In the genomic region with DNA sequence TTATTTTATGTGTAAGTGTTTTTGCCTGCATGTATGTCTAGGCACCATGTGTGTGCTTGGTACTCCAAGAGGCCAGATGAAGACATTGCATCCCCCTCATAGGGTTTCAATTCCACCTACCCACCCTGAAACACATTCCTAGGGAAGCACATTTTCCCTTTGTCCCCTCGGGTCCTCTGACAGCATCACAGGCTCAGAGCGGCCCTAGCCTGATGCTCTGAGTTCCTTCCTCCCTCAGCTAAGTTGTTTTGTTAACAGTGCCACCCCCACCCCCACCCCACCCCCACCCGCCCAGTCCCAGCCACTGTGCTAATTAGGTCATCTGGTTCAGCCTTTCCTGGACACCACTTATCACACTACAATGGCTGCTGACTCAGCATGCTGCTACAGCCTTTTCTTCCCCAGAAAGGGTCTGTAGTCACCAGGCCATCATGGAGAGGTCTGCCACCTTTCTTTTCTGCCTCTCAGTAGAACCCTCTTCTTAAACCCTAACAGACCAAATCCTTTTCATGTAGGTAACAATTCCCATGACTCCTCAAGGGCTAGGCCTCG, we compare ENCODE assay signal across 24 mouse cellular contexts. TPM values are rescaled to one million over a fixed set of nuclear protein-coding genes. Genes with fewer than 3 reads are reported as not detected.
DNase-seq lines count a peak whose midpoint lies in the region; ATAC-seq and TF ChIP-seq lines count a peak whose summit lies in the region.
"Had no signal": no experiment of that assay in that cellular context is flagged by ENCODE, and none has a peak within 500 bp of the region (broad histone marks: within the 10 kb centered on the region; RNA-seq: fewer than 3 reads in every experiment).

No protein-coding gene starts in this region.

- H3K4me1 ChIP-seq in heart, embryonic 13.5 days = peaks cover 4% of the 10 kb centered on the region; the same call in 1 of the 2 replicates
- no peaks in the 10 kb centered on the region for H3K4me1 ChIP-seq in stomach, embryonic 16.5 days (ENCODE audit: control insufficient read depth, insufficient read depth, low read length)
- H3K4me1 ChIP-seq in stomach, postnatal 0 days (replicated peaks; ENCODE audit: control insufficient read depth, insufficient read depth) = no peaks in the 10 kb centered on the region
- H3K4me1 ChIP-seq: limb, embryonic 15.5 days; liver, embryonic 15.5 days; stomach, embryonic 15.5 days had no signal

- peaks cover 11% of the 10 kb centered on the region; the same call in 1 of the 2 replicates for H3K27me3 ChIP-seq in heart, embryonic 13.5 days (replicated peaks)
- no peaks in the 10 kb centered on the region for H3K27me3 ChIP-seq in stomach, embryonic 16.5 days (ENCODE audit: control insufficient read depth, insufficient read depth, low read length)
- no peaks in the 10 kb centered on the region for H3K27me3 ChIP-seq in stomach, postnatal 0 days (ENCODE audit: control insufficient read depth, insufficient read depth, low read length)
- H3K27me3 ChIP-seq: forebrain, embryonic 13.5 days; limb, embryonic 15.5 days; neural tube, embryonic 15.5 days; stomach, embryonic 15.5 days had no signal

- 41% methylated on average over 4 of the region's 4 CpGs for WGBS in heart, embryonic 13.5 days
- 62% methylated on average over 4 of the region's 4 CpGs for WGBS in stomach, embryonic 16.5 days
- 58% methylated on average over 4 of the region's 4 CpGs for WGBS in stomach, postnatal 0 days

- H3K36me3 ChIP-seq in heart, embryonic 13.5 days = no peaks in the 10 kb centered on the region
- no peaks in the 10 kb centered on the region for H3K36me3 ChIP-seq in stomach, embryonic 16.5 days (ENCODE audit: control insufficient read depth, insufficient read depth, low read length)
- no peaks in the 10 kb centered on the region for H3K36me3 ChIP-seq in stomach, postnatal 0 days (ENCODE audit: control insufficient read depth, insufficient read depth, low read length)
- H3K36me3 ChIP-seq: hindbrain, embryonic 10.5 days; limb, embryonic 15.5 days; liver, embryonic 15.5 days; neural tube, embryonic 15.5 days; stomach, embryonic 15.5 days had no signal

- H3K4me2 ChIP-seq in heart, embryonic 13.5 days = no peak overlapping the region
- no peak overlapping the region for H3K4me2 ChIP-seq in stomach, embryonic 16.5 days (ENCODE audit: low read depth, low read length)
- no peak overlapping the region for H3K4me2 ChIP-seq in stomach, postnatal 0 days (replicated peaks; ENCODE audit: low read depth)
- H3K4me2 ChIP-seq: forebrain, embryonic 13.5 days; limb, embryonic 15.5 days; liver, embryonic 15.5 days; neural tube, embryonic 15.5 days; stomach, embryonic 15.5 days had no signal

- TF ChIP-seq EP300 in stomach, postnatal 0 days (optimal IDR thresholded peaks at IDR 0.05) = no peak

- no peak for ATAC-seq in heart, embryonic 13.5 days (ENCODE audit: extremely low read depth, insufficient number of reproducible peaks, low FRiP score, low TSS enrichment)
- peak; percentile 24; the same call in 1 of the 2 replicates for ATAC-seq in stomach, embryonic 16.5 days (ENCODE audit: insufficient read depth, low FRiP score)
- no peak for ATAC-seq in stomach, postnatal 0 days (ENCODE audit: low FRiP score, low TSS enrichment)
- ATAC-seq: CD4-positive, CD25-positive, alpha-beta regulatory T cell, adult 4 months; forebrain, embryonic 13.5 days; midbrain, embryonic 16.5 days had no signal

- H3K9ac ChIP-seq in heart, embryonic 13.5 days = no peak overlapping the region
- H3K9ac ChIP-seq in stomach, embryonic 16.5 days (ENCODE audit: low read length) = no peak overlapping the region
- H3K9ac ChIP-seq in stomach, postnatal 0 days (ENCODE audit: low read length) = no peak overlapping the region
- H3K9ac ChIP-seq: forebrain, embryonic 13.5 days; limb, embryonic 15.5 days; liver, embryonic 15.5 days; neural tube, embryonic 15.5 days; stomach, embryonic 15.5 days had no signal

- no peaks in the 10 kb centered on the region for H3K9me3 ChIP-seq in heart, embryonic 13.5 days
- H3K9me3 ChIP-seq in stomach, embryonic 16.5 days (replicated peaks; ENCODE audit: control insufficient read depth, low read length) = no peaks in the 10 kb centered on the region
- H3K9me3 ChIP-seq in stomach, postnatal 0 days (ENCODE audit: control insufficient read depth, low read length) = no peaks in the 10 kb centered on the region
- H3K9me3 ChIP-seq: forebrain, embryonic 13.5 days; hindbrain, embryonic 10.5 days; limb, embryonic 15.5 days; liver, embryonic 15.5 days; neural tube, embryonic 15.5 days; stomach, embryonic 15.5 days had no signal

- peak overlapping the region; percentile 80 for H3K27ac ChIP-seq in heart, embryonic 13.5 days (replicated peaks)
- H3K27ac ChIP-seq in stomach, embryonic 16.5 days (ENCODE audit: low read length) = no peak overlapping the region
- H3K27ac ChIP-seq in stomach, postnatal 0 days (replicated peaks) = no peak overlapping the region
- H3K27ac ChIP-seq: forebrain, embryonic 13.5 days; hindbrain, embryonic 10.5 days; limb, embryonic 15.5 days; liver, embryonic 15.5 days; neural tube, embryonic 15.5 days; stomach, embryonic 15.5 days had no signal

- peak; percentile 10 for DNase-seq in embryo, embryonic 10.5 days (ENCODE audit: low spot score)
- DNase-seq in embryo, embryonic 9.5 days (ENCODE audit: extremely low spot score) = no peak
- no peak for DNase-seq in heart, adult 8-10 months (ENCODE audit: low spot score)
- no peak for DNase-seq in stomach, postnatal 0 days (ENCODE audit: low spot score)
- DNase-seq in retina, postnatal 1 day = peak; percentile 67
- no peak for DNase-seq in kidney, postnatal 25 days
- DNase-seq: adrenal gland, postnatal 36 days; cerebellum, adult 2 months; gastrocnemius, postnatal 25 days; kidney, adult 11 months; kidney, postnatal 14 days; lung, postnatal 10 days; right cerebral cortex, postnatal 25 days had no signal

- no peak overlapping the region for H3K4me3 ChIP-seq in heart, embryonic 13.5 days
- no peak overlapping the region for H3K4me3 ChIP-seq in stomach, embryonic 16.5 days (replicated peaks; ENCODE audit: low read length)
- H3K4me3 ChIP-seq in stomach, postnatal 0 days (ENCODE audit: low read depth, low read length) = no peak overlapping the region
- H3K4me3 ChIP-seq: forebrain, embryonic 13.5 days; hindbrain, embryonic 10.5 days; limb, embryonic 15.5 days; liver, embryonic 15.5 days; neural tube, embryonic 15.5 days; stomach, embryonic 15.5 days had no signal

- TF ChIP-seq CTCF in stomach, postnatal 0 days (IDR thresholded peaks at IDR 0.05; ENCODE audit: low read depth) = no peak

RNA-seq across cellular contexts. Expression of gene Ttc9, which starts 58.5 kb away (rescaled TPM):
- polyA plus RNA-seq in heart, embryonic 13.5 days (2015; fragmentation: Nextera tagmentation; extraction: Ambion mirVana) = 3.9 and 5.1 TPM in 2 replicates
- 1 to 10 TPM; 1.2 to 2.2 (median 1.8) TPM for total RNA-seq in heart, adult 8-10 months (2022)
- polyA plus RNA-seq in stomach, embryonic 16.5 days (2015; fragmentation: Nextera tagmentation; extraction: Ambion mirVana) = 6.8 and 7.6 TPM in 2 replicates
- 4.4 and 5.5 TPM in 2 replicates for polyA plus RNA-seq in stomach, postnatal 0 days (2015; fragmentation: Nextera tagmentation; extraction: Ambion mirVana)
- total RNA-seq: megakaryocyte progenitor cell, adult 5-6 weeks had no signal

Comparison
In these comparisons a context has a peak if more than half of its experiments do, and no peak if none do; other contexts are left out.
1. DNase-seq: peak in embryo, embryonic 10.5 days (single experiment) and retina, postnatal 1 day (single experiment); none in embryo, embryonic 9.5 days (single experiment), heart, adult 8-10 months (single experiment), stomach, postnatal 0 days (single experiment) and kidney, postnatal 25 days (0 of 2).